8 mouse cellular contexts compared by ENCODE assay signal in genomic region chr10:41689941-41690887, GRCm38 (mm10). TPM values are rescaled to one million over a fixed set of nuclear protein-coding genes. Genes with fewer than 3 reads are reported as not detected.
DNase-seq lines count a peak whose midpoint lies in the region; ATAC-seq lines count a peak whose summit lies in the region.

No protein-coding gene starts in this region.

- H3K27ac ChIP-seq in embryonic facial prominence, embryonic 12.5 days = no peak overlapping the region
- H3K27ac ChIP-seq in heart, embryonic 16.5 days (ENCODE audit: low read length) = no peak overlapping the region
- H3K27ac ChIP-seq in neural tube, embryonic 14.5 days (ENCODE audit: low read depth, low read length) = no peak overlapping the region

- no peaks in the 10 kb centered on the region for H3K27me3 ChIP-seq in embryonic facial prominence, embryonic 12.5 days
- no peaks in the 10 kb centered on the region for H3K27me3 ChIP-seq in heart, embryonic 16.5 days (ENCODE audit: control insufficient read depth, insufficient read depth, low read length)
- H3K27me3 ChIP-seq in neural tube, embryonic 14.5 days (ENCODE audit: control insufficient read depth, insufficient read depth, low read length) = no peaks in the 10 kb centered on the region

- peak; percentile 89 for DNase-seq in CD4-positive, CD25-positive, alpha-beta regulatory T cell, adult 2 months (ENCODE audit: low read depth, low spot score)
- DNase-seq in adrenal gland, postnatal 25 days = peak; percentile 53
- DNase-seq in kidney, postnatal 14 days = peak; percentile 73
- DNase-seq in lung, adult 18-20 months = peak; percentile 38 to 68
- peak; percentile 65 for DNase-seq in testis, postnatal 14 days (ENCODE audit: low spot score)

- H3K4me3 ChIP-seq in embryonic facial prominence, embryonic 12.5 days = peak overlapping the region; percentile 42
- H3K4me3 ChIP-seq in heart, embryonic 16.5 days (ENCODE audit: low read length) = peak overlapping the region; percentile 56
- H3K4me3 ChIP-seq in neural tube, embryonic 14.5 days (ENCODE audit: low read depth, low read length) = peak overlapping the region; percentile 33

- H3K9me3 ChIP-seq in embryonic facial prominence, embryonic 12.5 days = peaks cover 7% of the 10 kb centered on the region; the same call in 1 of the 2 replicates
- peaks cover 3% of the 10 kb centered on the region; the same call in 1 of the 2 replicates for H3K9me3 ChIP-seq in heart, embryonic 16.5 days (replicated peaks; ENCODE audit: control insufficient read depth, low read length)
- no peaks in the 10 kb centered on the region for H3K9me3 ChIP-seq in neural tube, embryonic 14.5 days (ENCODE audit: control insufficient read depth, low read length)

- H3K4me2 ChIP-seq in embryonic facial prominence, embryonic 12.5 days (replicated peaks) = peak overlapping the region; percentile 63
- H3K4me2 ChIP-seq in heart, embryonic 16.5 days (ENCODE audit: low read depth, low read length) = peak overlapping the region; percentile 91
- peak overlapping the region; percentile 63 for H3K4me2 ChIP-seq in neural tube, embryonic 14.5 days (ENCODE audit: low read depth, low read length)

- peaks cover 3% of the 10 kb centered on the region; the same call in 1 of the 2 replicates for H3K4me1 ChIP-seq in embryonic facial prominence, embryonic 12.5 days
- H3K4me1 ChIP-seq in heart, embryonic 16.5 days (ENCODE audit: control insufficient read depth, insufficient read depth, low read length) = peaks cover 2% of the 10 kb centered on the region; the same call in 1 of the 2 replicates
- no peaks in the 10 kb centered on the region for H3K4me1 ChIP-seq in neural tube, embryonic 14.5 days (ENCODE audit: control insufficient read depth, insufficient read depth, low read length)

- 19% methylated on average over 24 of the region's 24 CpGs for WGBS in embryonic facial prominence, embryonic 12.5 days
- 19% methylated on average over 24 of the region's 24 CpGs for whole genome bisulfite sequencing in heart, embryonic 16.5 days
- 22% methylated on average over 24 of the region's 24 CpGs for WGBS in neural tube, embryonic 14.5 days

- H3K36me3 ChIP-seq in embryonic facial prominence, embryonic 12.5 days = no peaks in the 10 kb centered on the region
- no peaks in the 10 kb centered on the region for H3K36me3 ChIP-seq in heart, embryonic 16.5 days (ENCODE audit: control insufficient read depth, insufficient read depth)
- no peaks in the 10 kb centered on the region for H3K36me3 ChIP-seq in neural tube, embryonic 14.5 days (ENCODE audit: control insufficient read depth, insufficient read depth, low read length)

- peak overlapping the region; percentile 55 for H3K9ac ChIP-seq in embryonic facial prominence, embryonic 12.5 days
- peak overlapping the region; percentile 37 for H3K9ac ChIP-seq in heart, embryonic 16.5 days (ENCODE audit: low read length)
- peak overlapping the region; percentile 32; the same call in 1 of the 2 replicates for H3K9ac ChIP-seq in neural tube, embryonic 14.5 days (replicated peaks; ENCODE audit: low read depth, low read length)

- no peak; the same call in 1 of the 2 replicates for ATAC-seq in embryonic facial prominence, embryonic 12.5 days (ENCODE audit: insufficient number of reproducible peaks, insufficient read depth, low FRiP score, low TSS enrichment)
- 0 out of 2 replicates have a peak, but pooled peaks have one; percentile 14 for ATAC-seq in heart, embryonic 16.5 days (replicated peaks; ENCODE audit: extremely low read depth, insufficient read depth, low FRiP score)
- ATAC-seq in neural tube, embryonic 14.5 days (ENCODE audit: low read depth) = peak; percentile 63; the same call in 1 of the 2 replicates

RNA-seq across cellular contexts. Expression of gene Ccdc162, which starts 26.2 kb away (rescaled TPM):
- total RNA-seq in adrenal gland, postnatal 25 days (2021) = 0.39 and 0.76 TPM in 2 replicates
- 0.91 and 0.93 TPM in 2 replicates for polyA plus RNA-seq in embryonic facial prominence, embryonic 12.5 days (2016; fragmentation: Nextera tagmentation; extraction: Ambion mirVana)
- polyA plus RNA-seq in heart, embryonic 16.5 days (2015; fragmentation: Nextera tagmentation; extraction: Ambion mirVana) = 0.37 and 1.2 TPM in 2 replicates
- 1.4 and 2.6 TPM in 2 replicates for polyA plus RNA-seq in neural tube, embryonic 14.5 days (2014; fragmentation: Nextera tagmentation; extraction: Ambion mirVana)
